Mouse (Mus musculus) cortical plate, adult 2 months (tissue): ENCODE measurements around the gene Hck.

Experiments used
- CTCF ChIP-seq: fragments of 200-500 bp; IDR thresholded peaks from 2 replicates; pipeline ENCODE4 v1.5.1; 2011; ENCODE audit warnings: mild to moderate bottlenecking, control low read depth, low read length; ENCODE audit not compliant: insufficient read depth; ENCODE audit errors: extremely low read depth
- POLR2A ChIP-seq: fragments of 200-500 bp; IDR thresholded peaks from 2 replicates; pipeline ENCODE4 v1.6.1; 2011; ENCODE audit warnings: mild to moderate bottlenecking, low read length, control low read depth; ENCODE audit not compliant: insufficient read depth; ENCODE audit errors: extremely low read depth

GRCm38 (mm10) chr2:153119488-153119887 is 11.2 kb downstream of the Hck start:
- no peak for TF ChIP-seq CTCF
- TF ChIP-seq POLR2A, result no peak
